Comparison of ENCODE assay signal across 8 mouse cellular contexts in the genomic region with DNA sequence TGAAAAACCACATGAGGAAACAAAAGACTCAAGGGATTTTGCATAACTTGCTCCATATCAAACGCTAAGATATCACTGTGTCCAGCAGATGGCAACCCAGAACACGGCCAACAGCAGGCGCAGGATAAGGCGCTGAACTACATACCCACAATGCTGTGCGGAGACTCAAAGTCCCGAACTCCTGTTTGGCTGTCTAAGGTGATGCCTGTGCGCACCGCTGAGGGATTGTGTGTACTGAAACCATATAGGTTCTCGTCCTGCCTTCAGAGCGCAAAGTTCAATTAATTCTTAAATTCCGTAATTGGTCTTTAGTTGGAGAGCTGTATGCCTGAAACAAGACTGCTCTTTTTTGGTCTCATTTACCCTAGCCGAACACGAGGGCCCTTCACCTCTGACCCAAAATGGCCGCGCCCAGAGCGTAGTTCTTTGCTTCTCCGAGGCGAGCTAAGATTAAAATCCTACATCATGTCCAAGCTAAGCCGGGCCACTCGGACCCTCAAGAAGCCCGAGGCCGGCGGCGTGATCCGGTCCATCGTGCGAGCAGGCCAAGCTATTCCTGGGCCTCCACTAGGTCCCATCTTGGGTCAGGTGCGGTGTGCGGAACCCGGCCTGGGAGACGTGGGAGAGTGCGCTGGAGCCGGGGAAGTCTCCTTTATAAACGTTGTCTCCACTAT. TPM values are rescaled to one million over a fixed set of nuclear protein-coding genes. Genes with fewer than 3 reads are reported as not detected.
DNase-seq lines count a peak whose midpoint lies in the region; ATAC-seq and TF ChIP-seq lines count a peak whose summit lies in the region.

Mrpl11 (plus strand) TSS at position 220 of the 674 bp plus-strand sequence.

- no peaks in the 10 kb centered on the region for H3K27me3 ChIP-seq in embryonic facial prominence, embryonic 15.5 days
- H3K27me3 ChIP-seq in limb, embryonic 14.5 days (ENCODE audit: control insufficient read depth, insufficient read depth, low read length) = no peaks in the 10 kb centered on the region
- no peaks in the 10 kb centered on the region for H3K27me3 ChIP-seq in midbrain, postnatal 0 days (ENCODE audit: insufficient read depth, low read length)

- peak within 1 kb of the TSS; percentile 90 for H3K4me3 ChIP-seq in bone marrow, adult 2 months (replicated peaks; ENCODE audit: control insufficient read depth, low read depth, low read length)
- peak within 1 kb of the TSS; percentile 94 for H3K4me3 ChIP-seq in embryonic facial prominence, embryonic 15.5 days (replicated peaks)
- H3K4me3 ChIP-seq in limb, embryonic 14.5 days (replicated peaks; ENCODE audit: low read length) = peak within 1 kb of the TSS; percentile 73
- H3K4me3 ChIP-seq in midbrain, postnatal 0 days (ENCODE audit: low read depth, low read length) = peak within 1 kb of the TSS; percentile 63

- H3K4me1 ChIP-seq in bone marrow, adult 2 months (ENCODE audit: control insufficient read depth, insufficient read depth, low read length) = no peaks in the 10 kb centered on the region
- H3K4me1 ChIP-seq in embryonic facial prominence, embryonic 15.5 days = peaks cover 8% of the 10 kb centered on the region
- peaks cover 4% of the 10 kb centered on the region; the same call in 1 of the 2 replicates for H3K4me1 ChIP-seq in limb, embryonic 14.5 days (ENCODE audit: control insufficient read depth, insufficient read depth, low read length)
- peaks cover 5% of the 10 kb centered on the region; the same call in 1 of the 2 replicates for H3K4me1 ChIP-seq in midbrain, postnatal 0 days (ENCODE audit: insufficient read depth, low read length)

- peaks cover 24% of the 10 kb centered on the region for H3K36me3 ChIP-seq in embryonic facial prominence, embryonic 15.5 days
- peaks cover 27% of the 10 kb centered on the region for H3K36me3 ChIP-seq in limb, embryonic 14.5 days (ENCODE audit: control insufficient read depth, insufficient read depth, low read length)
- H3K36me3 ChIP-seq in midbrain, postnatal 0 days (ENCODE audit: insufficient read depth, low read length) = peaks cover 20% of the 10 kb centered on the region

- ATAC-seq in embryonic facial prominence, embryonic 15.5 days (ENCODE audit: insufficient number of reproducible peaks, low FRiP score, low TSS enrichment, low read depth) = peak; percentile 94
- peak; percentile 99 for ATAC-seq in limb, embryonic 14.5 days (ENCODE audit: low FRiP score, low read depth)
- ATAC-seq in midbrain, postnatal 0 days (ENCODE audit: low FRiP score) = peak; percentile 94

- under 1% methylated on average over 34 of the region's 34 CpGs for WGBS in bone marrow, adult 2 months
- under 1% methylated on average over 34 of the region's 34 CpGs for WGBS in embryonic facial prominence, embryonic 15.5 days
- WGBS in limb, embryonic 14.5 days = under 1% methylated on average over 34 of the region's 34 CpGs
- WGBS in midbrain, postnatal 0 days = under 1% methylated on average over 34 of the region's 34 CpGs

- TF ChIP-seq POLR2A in bone marrow, adult 2 months (IDR thresholded peaks at IDR 0.05; ENCODE audit: borderline replicate concordance, control insufficient read depth, low read depth, low read length) = no peak
- TF ChIP-seq POLR2A in limb, embryonic 14.5 days (IDR thresholded peaks at IDR 0.05; ENCODE audit: borderline replicate concordance, extremely low read depth, insufficient read depth, insufficient read length) = no peak

- H3K9ac ChIP-seq in embryonic facial prominence, embryonic 15.5 days = peak within 1 kb of the TSS; percentile 85
- H3K9ac ChIP-seq in limb, embryonic 14.5 days (ENCODE audit: low read depth, low read length, severe bottlenecking) = peak within 1 kb of the TSS; percentile 66
- peak within 1 kb of the TSS; percentile 74 for H3K9ac ChIP-seq in midbrain, postnatal 0 days (replicated peaks; ENCODE audit: low read length, poor library complexity, severe bottlenecking)

- no peaks in the 10 kb centered on the region for H3K9me3 ChIP-seq in embryonic facial prominence, embryonic 15.5 days (replicated peaks)
- no peaks in the 10 kb centered on the region for H3K9me3 ChIP-seq in limb, embryonic 14.5 days (ENCODE audit: control insufficient read depth, low read length)
- no peaks in the 10 kb centered on the region for H3K9me3 ChIP-seq in midbrain, postnatal 0 days (ENCODE audit: low read length)

- H3K27ac ChIP-seq in bone marrow, adult 2 months (ENCODE audit: control insufficient read depth, insufficient read depth, low read depth, low read length, poor library complexity) = peak within 1 kb of the TSS; percentile 21; the same call in 1 of the 2 replicates
- H3K27ac ChIP-seq in embryonic facial prominence, embryonic 15.5 days (replicated peaks) = peak within 1 kb of the TSS; percentile 83
- H3K27ac ChIP-seq in limb, embryonic 14.5 days (replicated peaks; ENCODE audit: low read depth, low read length) = peak within 1 kb of the TSS; percentile 73
- H3K27ac ChIP-seq in midbrain, postnatal 0 days (ENCODE audit: low read depth, low read length) = peak within 1 kb of the TSS; percentile 74

- peak; percentile 89 for TF ChIP-seq CTCF in bone marrow, adult 2 months (IDR thresholded peaks at IDR 0.05; ENCODE audit: control insufficient read depth, insufficient read depth, low read length)
- peak; percentile 96 for TF ChIP-seq CTCF in midbrain, postnatal 0 days (IDR thresholded peaks at IDR 0.05)

- H3K4me2 ChIP-seq in embryonic facial prominence, embryonic 15.5 days (replicated peaks) = peak within 1 kb of the TSS; percentile 65
- H3K4me2 ChIP-seq in limb, embryonic 14.5 days (replicated peaks; ENCODE audit: low read depth, low read length, severe bottlenecking) = peak within 1 kb of the TSS; percentile 64
- H3K4me2 ChIP-seq in midbrain, postnatal 0 days (ENCODE audit: low read depth, low read length, poor library complexity, severe bottlenecking) = peak within 1 kb of the TSS; percentile 64

- DNase-seq in 416B (ENCODE audit: low read depth) = peak; percentile 98
- peak; percentile 92 for DNase-seq in heart, adult 8-10 months (ENCODE audit: low spot score)
- DNase-seq in kidney, adult 9 months = peak; percentile 96
- DNase-seq in limb, embryonic 14.5 days (ENCODE audit: low spot score) = peak; percentile 93
- peak; percentile 97 for DNase-seq in midbrain, postnatal 0 days (ENCODE audit: low spot score)
- peak; percentile 73 to 83 for DNase-seq in spleen, postnatal 14 days (ENCODE audit: low spot score in 2 of 2)

RNA-seq across cellular contexts. Expression of gene Mrpl11, which starts in this region (rescaled TPM):
- polyA plus RNA-seq in bone marrow, adult 2 months (2011; ENCODE audit: insufficient read depth, insufficient read length, low replicate concordance, missing spikeins) = 51.6 and 60.7 TPM in 2 replicates
- polyA plus RNA-seq in embryonic facial prominence, embryonic 15.5 days (2015; fragmentation: Nextera tagmentation; extraction: Ambion mirVana) = 84.2 and 85.9 TPM in 2 replicates
- 10 to 100 TPM; 62.8 to 74.0 (median 69.9) TPM for total RNA-seq in heart, adult 8-10 months (2022)
- 59.5 and 74.3 TPM in 2 replicates for polyA plus RNA-seq in limb, embryonic 14.5 days (2012; rRNA removed)
- polyA plus RNA-seq in limb, embryonic 14.5 days (2014; fragmentation: Nextera tagmentation; extraction: Ambion mirVana) = 105 and 108 TPM in 2 replicates
- 88.2 and 93.1 TPM in 2 replicates for total RNA-seq in midbrain, postnatal 0 days (2014; rRNA removed)
- polyA plus RNA-seq in midbrain, postnatal 0 days (2015; fragmentation: Nextera tagmentation; extraction: Ambion mirVana) = 141 and 145 TPM in 2 replicates

Comparison
In these comparisons a context has a peak if more than half of its experiments do, and no peak if none do; other contexts are left out.
1. Peak in every context shown above with its lines: DNase-seq, ATAC-seq, H3K4me3 ChIP-seq and H3K27ac ChIP-seq.
2. H3K27ac ChIP-seq: peak in every context shown above with its lines; median percentile 83 in embryonic facial prominence, embryonic 15.5 days; 74 in midbrain, postnatal 0 days; 73 in limb, embryonic 14.5 days; 21 in bone marrow, adult 2 months.